Comparison of ENCODE assay signal across 10 mouse cellular contexts in the genomic region with DNA sequence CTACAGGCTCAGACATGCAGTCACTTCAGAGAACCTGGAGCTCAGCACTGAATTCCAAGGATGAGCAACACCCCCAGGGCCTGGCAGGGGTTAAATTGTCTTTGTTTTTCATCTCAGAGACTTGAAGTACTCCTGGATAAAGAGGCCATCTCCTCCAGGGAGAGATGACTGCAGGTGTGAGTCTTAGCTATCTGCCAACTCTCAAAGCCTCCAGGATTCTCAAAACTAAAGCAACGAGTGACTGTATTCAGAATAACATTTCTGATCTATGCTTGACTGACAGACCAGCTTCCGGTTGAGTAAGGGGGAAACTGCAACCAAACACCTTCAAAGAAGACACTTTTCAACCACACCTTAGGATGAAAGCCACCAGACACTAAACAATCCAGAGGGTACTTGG. TPM values are rescaled to one million over a fixed set of nuclear protein-coding genes. Genes with fewer than 3 reads are reported as not detected.
DNase-seq lines count a peak whose midpoint lies in the region; ATAC-seq lines count a peak whose summit lies in the region.
"Had no signal": no experiment of that assay in that cellular context is flagged by ENCODE, and none has a peak within 500 bp of the region (broad histone marks: within the 10 kb centered on the region; RNA-seq: fewer than 3 reads in every experiment).

No protein-coding gene starts in this region.

- no peak for DNase-seq in liver, embryonic 11.5 days (ENCODE audit: low spot score)
- DNase-seq in liver, result no peak
- peak; percentile 69 for DNase-seq in T-cell, adult 2 months (ENCODE audit: low spot score)
- no peak for DNase-seq in cerebellum, postnatal 25 days
- DNase-seq in right cerebral cortex, adult 18-20 months, result no peak
- DNase-seq in cerebellum, postnatal 10 days, result no peak
- DNase-seq: cerebellum, adult 2 months had no signal

- WGBS in liver, embryonic 11.5 days, result 30% methylated on average over 2 of the region's 2 CpGs
- 53% methylated on average over 2 of the region's 2 CpGs for WGBS in hindbrain, embryonic 13.5 days
- WGBS in neural tube, embryonic 13.5 days, result 48% methylated on average over 2 of the region's 2 CpGs

- no peaks in the 10 kb centered on the region for H3K36me3 ChIP-seq in liver, embryonic 11.5 days (ENCODE audit: control insufficient read depth, insufficient read depth, low read length)
- no peaks in the 10 kb centered on the region for H3K36me3 ChIP-seq in hindbrain, embryonic 13.5 days
- no peaks in the 10 kb centered on the region for H3K36me3 ChIP-seq in neural tube, embryonic 13.5 days
- H3K36me3 ChIP-seq: limb, embryonic 12.5 days had no signal

- H3K4me1 ChIP-seq in liver, embryonic 11.5 days (replicated peaks; ENCODE audit: control insufficient read depth, insufficient read depth, low read length), result peaks cover 61% of the 10 kb centered on the region
- H3K4me1 ChIP-seq in hindbrain, embryonic 13.5 days (replicated peaks), result peaks cover 37% of the 10 kb centered on the region
- H3K4me1 ChIP-seq in neural tube, embryonic 13.5 days (replicated peaks), result peaks cover 35% of the 10 kb centered on the region

- peak overlapping the region; percentile 95 for H3K9ac ChIP-seq in liver, embryonic 11.5 days (ENCODE audit: low read depth, low read length)
- no peak overlapping the region; the same call in 1 of the 2 replicates for H3K9ac ChIP-seq in hindbrain, embryonic 13.5 days
- H3K9ac ChIP-seq in neural tube, embryonic 13.5 days, result peak overlapping the region; percentile 47; the same call in 1 of the 2 replicates
- H3K9ac ChIP-seq: limb, embryonic 12.5 days had no signal

- H3K27me3 ChIP-seq in liver, embryonic 11.5 days (replicated peaks; ENCODE audit: control insufficient read depth, insufficient read depth, low read length), result no peaks in the 10 kb centered on the region; the same call in 1 of the 2 replicates
- H3K27me3 ChIP-seq in hindbrain, embryonic 13.5 days, result no peaks in the 10 kb centered on the region
- no peaks in the 10 kb centered on the region for H3K27me3 ChIP-seq in neural tube, embryonic 13.5 days

- ATAC-seq in liver, embryonic 11.5 days (replicated peaks; ENCODE audit: low FRiP score), result no peak
- no peak for ATAC-seq in hindbrain, embryonic 13.5 days (ENCODE audit: low FRiP score)
- ATAC-seq in neural tube, embryonic 13.5 days (ENCODE audit: low read depth), result no peak

- H3K27ac ChIP-seq in liver, embryonic 11.5 days (ENCODE audit: low read depth, low read length), result peak overlapping the region; percentile 38; the same call in 1 of the 2 replicates
- H3K27ac ChIP-seq in hindbrain, embryonic 13.5 days, result no peak overlapping the region
- H3K27ac ChIP-seq in neural tube, embryonic 13.5 days (replicated peaks), result no peak overlapping the region; the same call in 1 of the 2 replicates
- H3K27ac ChIP-seq: limb, embryonic 12.5 days had no signal

- H3K4me2 ChIP-seq in liver, embryonic 11.5 days, result peak overlapping the region; percentile 97
- H3K4me2 ChIP-seq in hindbrain, embryonic 13.5 days, result peak overlapping the region; percentile 79
- peak overlapping the region; percentile 85; the same call in 1 of the 2 replicates for H3K4me2 ChIP-seq in neural tube, embryonic 13.5 days

- H3K4me3 ChIP-seq in liver, embryonic 11.5 days (ENCODE audit: low read depth, low read length), result peak overlapping the region; percentile 90
- H3K4me3 ChIP-seq in hindbrain, embryonic 13.5 days, result no peak overlapping the region
- H3K4me3 ChIP-seq in neural tube, embryonic 13.5 days, result no peak overlapping the region
- H3K4me3 ChIP-seq: limb, embryonic 12.5 days had no signal

- no peaks in the 10 kb centered on the region for H3K9me3 ChIP-seq in liver, embryonic 11.5 days (ENCODE audit: control insufficient read depth, low read length)
- H3K9me3 ChIP-seq in hindbrain, embryonic 13.5 days, result no peaks in the 10 kb centered on the region
- H3K9me3 ChIP-seq in neural tube, embryonic 13.5 days, result no peaks in the 10 kb centered on the region
- H3K9me3 ChIP-seq: limb, embryonic 12.5 days had no signal

RNA-seq across cellular contexts. Expression of a gene that starts 1.9 kb away (rescaled TPM):
- 53.5 and 58.3 TPM in 2 replicates for polyA plus RNA-seq in liver, embryonic 11.5 days (2014; fragmentation: Nextera tagmentation; extraction: Ambion mirVana)
- polyA plus RNA-seq in hindbrain, embryonic 13.5 days (2015; fragmentation: Nextera tagmentation; extraction: Ambion mirVana), result 17.0 and 17.4 TPM in 2 replicates
- 12.5 and 14.2 TPM in 2 replicates for polyA plus RNA-seq in neural tube, embryonic 13.5 days (2015; fragmentation: Nextera tagmentation; extraction: Ambion mirVana)

RNA-seq across cellular contexts. Expression of a gene that starts 41.7 kb away (rescaled TPM):
- polyA plus RNA-seq in liver, embryonic 11.5 days (2014; fragmentation: Nextera tagmentation; extraction: Ambion mirVana), result 7.1 and 7.2 TPM in 2 replicates
- 33.6 and 34.2 TPM in 2 replicates for polyA plus RNA-seq in hindbrain, embryonic 13.5 days (2015; fragmentation: Nextera tagmentation; extraction: Ambion mirVana)
- polyA plus RNA-seq in neural tube, embryonic 13.5 days (2015; fragmentation: Nextera tagmentation; extraction: Ambion mirVana), result 30.6 TPM in 2 replicates
